Mouse (Mus musculus): ENCODE measurements around the gene 3110082J24Rik. TPM values are rescaled to one million over a fixed set of nuclear protein-coding genes. Genes with fewer than 3 reads are reported as not detected.

3110082J24Rik gene
- polyA plus RNA-seq, 1 experiment from 2014 or later, result 4.9 TPM

DNA sequence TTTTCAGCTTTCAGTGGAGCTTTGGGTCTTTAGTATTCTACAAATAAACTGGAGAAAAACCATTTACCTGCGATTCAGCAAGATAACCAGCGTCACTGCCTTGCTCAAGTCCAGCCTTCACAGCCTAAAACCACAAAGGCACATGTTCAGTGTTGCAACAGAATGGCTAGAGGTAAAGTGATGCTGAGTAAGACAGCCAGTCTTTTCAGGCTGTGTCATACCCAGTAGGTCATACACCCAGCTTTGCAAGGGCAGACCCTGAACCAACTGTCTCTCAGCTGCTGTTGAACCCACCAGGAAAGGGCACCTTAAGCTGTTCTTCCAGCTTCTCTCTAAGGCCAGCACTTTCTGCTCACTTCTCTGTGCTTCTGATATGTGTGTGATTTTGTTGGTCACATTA lies 26.3 kb upstream of the 3110082J24Rik start:
- no peaks in the 10 kb centered on the region for H3K9me3 ChIP-seq
- WGBS, result 95% methylated on average over 2 of the region's 2 CpGs
- no peak overlapping the region for H3K4me3 ChIP-seq
- H3K36me3 ChIP-seq, result peaks cover 91% of the 10 kb centered on the region
- H3K27me3 ChIP-seq (ENCODE audit: insufficient read depth, poor library complexity, severe bottlenecking), result no peaks in the 10 kb centered on the region
- no peak overlapping the region for H3K27ac ChIP-seq
- no peaks in the 10 kb centered on the region for H3K4me1 ChIP-seq (replicated peaks)
- DNase-seq (ENCODE audit: low spot score), result no peak

GRCm38 (mm10) chr5:30131246-30131645 lies 25.4 kb upstream of the 3110082J24Rik start:
- no peak overlapping the region for H3K27ac ChIP-seq
- H3K9me3 ChIP-seq, result no peaks in the 10 kb centered on the region
- no peaks in the 10 kb centered on the region for H3K4me1 ChIP-seq (replicated peaks)
- DNase-seq (ENCODE audit: low spot score), result no peak
- WGBS, result 95% methylated on average over 4 of the region's 4 CpGs
- peaks cover 94% of the 10 kb centered on the region for H3K36me3 ChIP-seq
- no peak overlapping the region for H3K4me3 ChIP-seq
- H3K27me3 ChIP-seq (ENCODE audit: insufficient read depth, poor library complexity, severe bottlenecking), result no peaks in the 10 kb centered on the region

GRCm38 (mm10) chr5:30128680-30129079 lies 22.8 kb upstream of the 3110082J24Rik start:
- Histone ChIP-seq H3K4me1 (replicated peaks) (no peaks in the 10 kb centered on the region), H3K27ac (no peak overlapping the region), H3K9me3 (no peaks in the 10 kb centered on the region), H3K36me3 (peaks cover 94% of the 10 kb centered on the region), H3K4me3 (no peak overlapping the region), H3K27me3 (ENCODE audit: insufficient read depth, poor library complexity, severe bottlenecking) (no peaks in the 10 kb centered on the region)
- no peak for DNase-seq (ENCODE audit: low spot score)
- 93% methylated on average over 6 of the region's 6 CpGs for WGBS

GRCm38 (mm10) chr5:30127921-30128597 lies 22.2 kb upstream of the 3110082J24Rik start:
- Histone ChIP-seq H3K27me3 (ENCODE audit: insufficient read depth, poor library complexity, severe bottlenecking) (no peaks in the 10 kb centered on the region), H3K4me3 (no peak overlapping the region), H3K4me1 (replicated peaks) (no peaks in the 10 kb centered on the region), H3K9me3 (no peaks in the 10 kb centered on the region), H3K36me3 (peaks cover 94% of the 10 kb centered on the region), H3K27ac (no peak overlapping the region)
- DNase-seq (ENCODE audit: low spot score), result no peak
- WGBS, result 97% methylated on average over 13 of the region's 13 CpGs

- no peak for DNase-seq (ENCODE audit: low spot score)
- WGBS, result 87% methylated on average over 7 of the region's 7 CpGs
- Histone ChIP-seq H3K4me3 (no peak overlapping the region), H3K4me1 (replicated peaks) (no peaks in the 10 kb centered on the region), H3K27ac (no peak overlapping the region), H3K9me3 (no peaks in the 10 kb centered on the region), H3K27me3 (ENCODE audit: insufficient read depth, poor library complexity, severe bottlenecking) (no peaks in the 10 kb centered on the region), H3K36me3 (peaks cover 94% of the 10 kb centered on the region)
Measured at GRCm38 (mm10) chr5:30126756-30127155, 20.9 kb upstream of the 3110082J24Rik start.

GRCm38 (mm10) chr5:30125587-30125986 lies 19.7 kb upstream of the 3110082J24Rik start:
- DNase-seq (ENCODE audit: low spot score), result peak; percentile 41
- Histone ChIP-seq H3K4me3 (no peak overlapping the region), H3K27ac (no peak overlapping the region), H3K4me1 (replicated peaks) (no peaks in the 10 kb centered on the region), H3K36me3 (peaks cover 99% of the 10 kb centered on the region), H3K9me3 (no peaks in the 10 kb centered on the region), H3K27me3 (ENCODE audit: insufficient read depth, poor library complexity, severe bottlenecking) (no peaks in the 10 kb centered on the region)
- 42% methylated on average over 5 of the region's 5 CpGs for WGBS

DNA sequence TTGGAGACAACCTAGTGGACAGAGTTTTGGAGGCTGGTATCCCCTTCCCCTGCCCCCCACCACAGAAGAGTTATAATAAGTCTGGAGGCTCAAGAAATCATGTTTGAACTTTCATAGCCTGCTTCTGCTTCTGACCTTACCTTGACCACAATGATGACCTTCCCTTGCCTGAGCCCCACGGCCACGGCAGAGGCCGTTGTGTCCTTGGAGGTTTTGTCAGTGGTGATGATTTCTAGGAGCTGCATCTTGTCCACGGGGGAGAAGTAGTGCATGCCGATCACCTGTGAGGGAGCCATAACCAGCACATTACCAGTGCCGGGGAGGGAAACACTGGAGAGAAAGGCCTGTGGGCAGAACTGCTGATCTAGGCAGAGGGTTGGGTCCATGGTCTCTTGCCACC lies 16.6 kb upstream of the 3110082J24Rik start:
- H3K9me3 ChIP-seq, result no peaks in the 10 kb centered on the region
- H3K4me3 ChIP-seq, result no peak overlapping the region
- WGBS, result 91% methylated on average over 6 of the region's 6 CpGs
- no peak overlapping the region for H3K27ac ChIP-seq
- no peak for DNase-seq (ENCODE audit: low spot score)
- H3K36me3 ChIP-seq, result peaks cover 99% of the 10 kb centered on the region
- no peaks in the 10 kb centered on the region for H3K27me3 ChIP-seq (ENCODE audit: insufficient read depth, poor library complexity, severe bottlenecking)
- H3K4me1 ChIP-seq (replicated peaks), result no peaks in the 10 kb centered on the region

- Histone ChIP-seq H3K27me3 (ENCODE audit: insufficient read depth, poor library complexity, severe bottlenecking) (peaks cover 14% of the 10 kb centered on the region), H3K9me3 (no peaks in the 10 kb centered on the region), H3K27ac (no peak overlapping the region), H3K4me1 (replicated peaks) (no peaks in the 10 kb centered on the region), H3K4me3 (no peak overlapping the region), H3K36me3 (peaks cover 97% of the 10 kb centered on the region)
- 83% methylated on average over 7 of the region's 7 CpGs for WGBS
- no peak for DNase-seq (ENCODE audit: low spot score)
Measured at GRCm38 (mm10) chr5:30120106-30120505, 14.2 kb upstream of the 3110082J24Rik start.

GRCm38 (mm10) chr5:30119163-30119562 lies 13.3 kb upstream of the 3110082J24Rik start:
- Histone ChIP-seq H3K9me3 (no peaks in the 10 kb centered on the region), H3K27ac (no peak overlapping the region), H3K4me3 (no peak overlapping the region), H3K4me1 (replicated peaks) (peaks cover 8% of the 10 kb centered on the region), H3K27me3 (ENCODE audit: insufficient read depth, poor library complexity, severe bottlenecking) (peaks cover 23% of the 10 kb centered on the region), H3K36me3 (peaks cover 94% of the 10 kb centered on the region)
- DNase-seq (ENCODE audit: low spot score), result no peak
- WGBS, result 80% methylated on average over 6 of the region's 6 CpGs

- no peak for DNase-seq (ENCODE audit: low spot score)
- peaks cover 20% of the 10 kb centered on the region for H3K4me1 ChIP-seq (replicated peaks)
- H3K27ac ChIP-seq, result no peak overlapping the region
- 94% methylated on average over 1 of the region's 1 CpGs for WGBS
- no peak overlapping the region for H3K4me3 ChIP-seq
- H3K9me3 ChIP-seq, result no peaks in the 10 kb centered on the region
- peaks cover 35% of the 10 kb centered on the region for H3K27me3 ChIP-seq (ENCODE audit: insufficient read depth, poor library complexity, severe bottlenecking)
- peaks cover 92% of the 10 kb centered on the region for H3K36me3 ChIP-seq
Measured at GRCm38 (mm10) chr5:30118018-30118417, 12.1 kb upstream of the 3110082J24Rik start.

- H3K27ac ChIP-seq, result no peak overlapping the region
- H3K36me3 ChIP-seq, result peaks cover 77% of the 10 kb centered on the region
- 30% methylated on average over 10 of the region's 10 CpGs for WGBS
- peaks cover 52% of the 10 kb centered on the region for H3K27me3 ChIP-seq (ENCODE audit: insufficient read depth, poor library complexity, severe bottlenecking)
- no peaks in the 10 kb centered on the region for H3K9me3 ChIP-seq
- DNase-seq (ENCODE audit: low spot score), result no peak
- H3K4me1 ChIP-seq (replicated peaks), result peaks cover 34% of the 10 kb centered on the region
- H3K4me3 ChIP-seq, result no peak overlapping the region
Measured at GRCm38 (mm10) chr5:30115718-30116117, 9.8 kb upstream of the 3110082J24Rik start.

- Histone ChIP-seq H3K4me1 (replicated peaks) (peaks cover 43% of the 10 kb centered on the region), H3K27me3 (ENCODE audit: insufficient read depth, poor library complexity, severe bottlenecking) (peaks cover 57% of the 10 kb centered on the region), H3K4me3 (peak overlapping the region; percentile 63), H3K36me3 (peaks cover 67% of the 10 kb centered on the region), H3K27ac (peak overlapping the region; percentile 82), H3K9me3 (no peaks in the 10 kb centered on the region)
- DNase-seq (ENCODE audit: low spot score), result no peak
- 4% methylated on average over 28 of the region's 28 CpGs for WGBS
Measured at GRCm38 (mm10) chr5:30114761-30115140, 8.9 kb upstream of the 3110082J24Rik start.

GRCm38 (mm10) chr5:30113881-30114760 lies 8.2 kb upstream of the 3110082J24Rik start:
- Histone ChIP-seq H3K27me3 (ENCODE audit: insufficient read depth, poor library complexity, severe bottlenecking) (peaks cover 63% of the 10 kb centered on the region), H3K27ac (peak overlapping the region; percentile 82), H3K36me3 (peaks cover 61% of the 10 kb centered on the region), H3K9me3 (no peaks in the 10 kb centered on the region), H3K4me1 (replicated peaks) (peaks cover 50% of the 10 kb centered on the region), H3K4me3 (peak overlapping the region; percentile 63)
- under 1% methylated on average over 103 of the region's 103 CpGs for WGBS
- peak; percentile 87 for DNase-seq (ENCODE audit: low spot score)

Data from hindbrain, embryonic 10.5 days (tissue).